Mouse (Mus musculus): Measurements from ENCODE around the gene Ccdc58. TPM values are rescaled to one million over a fixed set of nuclear protein-coding genes. Genes with fewer than 3 reads are reported as not detected.
"Not testable (repeated sequence)": the region's sequence is repeated elsewhere in the genome, so short reads cannot be mapped to it uniquely, and the experiment has no call there.

The Ccdc58 gene
- polyA plus RNA-seq, 1 experiment, result 0.17 TPM

GRCm38 (mm10) chr16:36090785-36091509, 19.5 kb downstream of the Ccdc58 start:
- H3K4me1 ChIP-seq (ENCODE audit: control insufficient read depth), result no peaks in the 10 kb centered on the region
- no peaks in the 10 kb centered on the region for H3K27me3 ChIP-seq (ENCODE audit: control insufficient read depth)
- TF ChIP-seq GATA1 (IDR thresholded peaks at IDR 0.05; ENCODE audit: low read length) (no peak), TAL1 (IDR thresholded peaks at IDR 0.05; ENCODE audit: low read length) (no peak)
- no peaks in the 10 kb centered on the region for H3K9me3 ChIP-seq (ENCODE audit: control insufficient read depth, low read length)
- no peak overlapping the region for H3K4me3 ChIP-seq (replicated peaks)
- peaks cover 48% of the 10 kb centered on the region for H3K36me3 ChIP-seq (ENCODE audit: control insufficient read depth)

- no peak for TF ChIP-seq GATA1 (IDR thresholded peaks at IDR 0.05; ENCODE audit: low read length)
- no peak for TF ChIP-seq TAL1 (IDR thresholded peaks at IDR 0.05; ENCODE audit: low read length)
- H3K4me1 ChIP-seq (ENCODE audit: control insufficient read depth), result no peaks in the 10 kb centered on the region
- no peak overlapping the region for H3K4me3 ChIP-seq (replicated peaks)
- H3K9me3 ChIP-seq (ENCODE audit: control insufficient read depth, low read length), result no peaks in the 10 kb centered on the region
- H3K36me3 ChIP-seq (ENCODE audit: control insufficient read depth), result peaks cover 25% of the 10 kb centered on the region
- no peaks in the 10 kb centered on the region for H3K27me3 ChIP-seq (ENCODE audit: control insufficient read depth)
Measured at GRCm38 (mm10) chr16:36094079-36094478, 22.6 kb downstream of the Ccdc58 start.

- H3K36me3 ChIP-seq (ENCODE audit: control insufficient read depth); H3K4me3 ChIP-seq (replicated peaks); H3K9me3 ChIP-seq (ENCODE audit: control insufficient read depth, low read length); H3K27me3 ChIP-seq (ENCODE audit: control insufficient read depth); H3K4me1 ChIP-seq (ENCODE audit: control insufficient read depth): not testable (repeated sequence)
Measured at GRCm38 (mm10) chr16:36097813-36098499, 26.5 kb downstream of the Ccdc58 start.

- no peak for TF ChIP-seq TAL1 (IDR thresholded peaks at IDR 0.05; ENCODE audit: low read length)
- TF ChIP-seq GATA1 (IDR thresholded peaks at IDR 0.05; ENCODE audit: low read length), result no peak
- Histone ChIP-seq H3K36me3 (ENCODE audit: control insufficient read depth) (no peaks in the 10 kb centered on the region), H3K4me3 (replicated peaks) (no peak overlapping the region), H3K27me3 (ENCODE audit: control insufficient read depth) (no peaks in the 10 kb centered on the region), H3K9me3 (ENCODE audit: control insufficient read depth, low read length) (no peaks in the 10 kb centered on the region), H3K4me1 (ENCODE audit: control insufficient read depth) (no peaks in the 10 kb centered on the region)
Measured at GRCm38 (mm10) chr16:36101526-36101925, 30.0 kb downstream of the Ccdc58 start.

GRCm38 (mm10) chr16:36102211-36102610, 30.7 kb downstream of the Ccdc58 start:
- H3K9me3 ChIP-seq (ENCODE audit: control insufficient read depth, low read length), result no peaks in the 10 kb centered on the region
- H3K27me3 ChIP-seq (ENCODE audit: control insufficient read depth), result no peaks in the 10 kb centered on the region
- TF ChIP-seq TAL1 (IDR thresholded peaks at IDR 0.05; ENCODE audit: low read length), result no peak
- TF ChIP-seq GATA1 (IDR thresholded peaks at IDR 0.05; ENCODE audit: low read length), result no peak
- H3K4me3 ChIP-seq (replicated peaks), result no peak overlapping the region
- H3K4me1 ChIP-seq (ENCODE audit: control insufficient read depth), result no peaks in the 10 kb centered on the region
- no peaks in the 10 kb centered on the region for H3K36me3 ChIP-seq (ENCODE audit: control insufficient read depth)

- not testable (repeated sequence) for H3K9me3 ChIP-seq (ENCODE audit: control insufficient read depth, low read length); H3K36me3 ChIP-seq (ENCODE audit: control insufficient read depth); H3K4me3 ChIP-seq (replicated peaks); H3K4me1 ChIP-seq (ENCODE audit: control insufficient read depth); H3K27me3 ChIP-seq (ENCODE audit: control insufficient read depth)
Measured at GRCm38 (mm10) chr16:36111486-36111885, 40.0 kb downstream of the Ccdc58 start.

GRCm38 (mm10) chr16:36115751-36116150, 44.3 kb downstream of the Ccdc58 start:
- not testable (repeated sequence) for H3K4me1 ChIP-seq (ENCODE audit: control insufficient read depth); H3K36me3 ChIP-seq (ENCODE audit: control insufficient read depth); H3K9me3 ChIP-seq (ENCODE audit: control insufficient read depth, low read length); H3K27me3 ChIP-seq (ENCODE audit: control insufficient read depth); H3K4me3 ChIP-seq (replicated peaks)

- no peak for TF ChIP-seq TAL1 (IDR thresholded peaks at IDR 0.05; ENCODE audit: low read length)
- TF ChIP-seq GATA1 (IDR thresholded peaks at IDR 0.05; ENCODE audit: low read length), result no peak
- Histone ChIP-seq H3K4me3 (replicated peaks) (no peak overlapping the region), H3K9me3 (ENCODE audit: control insufficient read depth, low read length) (no peaks in the 10 kb centered on the region), H3K4me1 (ENCODE audit: control insufficient read depth) (no peaks in the 10 kb centered on the region), H3K27me3 (ENCODE audit: control insufficient read depth) (no peaks in the 10 kb centered on the region), H3K36me3 (ENCODE audit: control insufficient read depth) (no peaks in the 10 kb centered on the region)
Measured at GRCm38 (mm10) chr16:36128092-36128491, 56.6 kb downstream of the Ccdc58 start.

GRCm38 (mm10) chr16:36131141-36131540, 59.7 kb downstream of the Ccdc58 start, which contains the start of gene Csta1:
TSS of gene Csta1 (minus strand) at chr16:36131241.
- no peak for TF ChIP-seq GATA1 (IDR thresholded peaks at IDR 0.05; ENCODE audit: low read length)
- TF ChIP-seq TAL1 (IDR thresholded peaks at IDR 0.05; ENCODE audit: low read length), result no peak
- Histone ChIP-seq H3K9me3 (ENCODE audit: control insufficient read depth, low read length) (no peaks in the 10 kb centered on the region), H3K4me1 (ENCODE audit: control insufficient read depth) (no peaks in the 10 kb centered on the region), H3K36me3 (ENCODE audit: control insufficient read depth) (no peaks in the 10 kb centered on the region), H3K27me3 (ENCODE audit: control insufficient read depth) (no peaks in the 10 kb centered on the region), H3K4me3 (replicated peaks) (no peak within 1 kb of the TSS)

- Histone ChIP-seq H3K27me3 (ENCODE audit: control insufficient read depth) (no peaks in the 10 kb centered on the region), H3K36me3 (ENCODE audit: control insufficient read depth) (no peaks in the 10 kb centered on the region), H3K4me1 (ENCODE audit: control insufficient read depth) (no peaks in the 10 kb centered on the region), H3K9me3 (ENCODE audit: control insufficient read depth, low read length) (no peaks in the 10 kb centered on the region), H3K4me3 (replicated peaks) (no peak overlapping the region)
- TF ChIP-seq GATA1 (IDR thresholded peaks at IDR 0.05; ENCODE audit: low read length) (no peak), TAL1 (IDR thresholded peaks at IDR 0.05; ENCODE audit: low read length) (no peak)
Measured at GRCm38 (mm10) chr16:36138201-36138600, 66.7 kb downstream of the Ccdc58 start.

Other genes starting within 250 kb of the Ccdc58 start
- 0.18 TPM in 1 of 2 replicates, not detected in the other for gene Parp14, start 200.1 kb upstream of the Ccdc58 start, polyA plus RNA-seq (2012)
- gene Parp9, start 133.2 kb upstream of the Ccdc58 start, polyA plus RNA-seq (2012), result 0.03 and 0.05 TPM in 2 replicates
- gene Dtx3l, start 132.5 kb upstream of the Ccdc58 start, polyA plus RNA-seq (2012), result 0.03 and 0.04 TPM in 2 replicates
- 2.7 and 5.2 TPM in 2 replicates for gene Kpna1, start 92.9 kb upstream of the Ccdc58 start, polyA plus RNA-seq (2012)
- 0.02 and 0.03 TPM in 2 replicates for gene Wdr5b, start 30.5 kb upstream of the Ccdc58 start, polyA plus RNA-seq (2012)
- gene Fam162a, start 91 bp upstream of the Ccdc58 start, polyA plus RNA-seq (2012), result 5.7 and 7.9 TPM in 2 replicates
- gene Csta1, start 59.6 kb downstream of the Ccdc58 start, polyA plus RNA-seq (2012), result not detected in 2 replicates
- not detected in 2 replicates for gene Stfa2l1, start 85.1 kb downstream of the Ccdc58 start, polyA plus RNA-seq (2012)
- 0.16 TPM in 1 of 2 replicates, not detected in the other for gene Gm5483, start 112.5 kb downstream of the Ccdc58 start, polyA plus RNA-seq (2012)
- not detected in 2 replicates for gene Gm5416, start 138.7 kb downstream of the Ccdc58 start, polyA plus RNA-seq (2012)
- gene 2010005H15Rik, start 149.8 kb downstream of the Ccdc58 start, polyA plus RNA-seq (2012), result not detected in 2 replicates
- gene Stfa1, start 205.3 kb downstream of the Ccdc58 start, polyA plus RNA-seq (2012), result not detected in 2 replicates

Data from erythroblast, embryonic 14.5 days (primary cell).